Mouse (Mus musculus) left cerebral cortex, adult 18-20 months (tissue): ENCODE results near the gene Rbl1. TPM values are rescaled to one million over a fixed set of nuclear protein-coding genes. Genes with fewer than 3 reads are reported as not detected.

Source experiments
- DNase-seq, 2 experiments: peaks; one replicate each; pipeline ENCODE4 v3.0.0; 2021 to 2022; ENCODE audit warnings: low spot score in 2 of 2, mixed read lengths in 1 of 2
- total RNA-seq, 2 experiments: library from RNA; stranded (reverse); gene quantifications; 2 replicates each; pipeline ENCODE4 v1.2.3; 2021

Gene Rbl1
- total RNA-seq, 2 experiments from 2014 or later = 1.4 to 1.8 TPM

DNA sequence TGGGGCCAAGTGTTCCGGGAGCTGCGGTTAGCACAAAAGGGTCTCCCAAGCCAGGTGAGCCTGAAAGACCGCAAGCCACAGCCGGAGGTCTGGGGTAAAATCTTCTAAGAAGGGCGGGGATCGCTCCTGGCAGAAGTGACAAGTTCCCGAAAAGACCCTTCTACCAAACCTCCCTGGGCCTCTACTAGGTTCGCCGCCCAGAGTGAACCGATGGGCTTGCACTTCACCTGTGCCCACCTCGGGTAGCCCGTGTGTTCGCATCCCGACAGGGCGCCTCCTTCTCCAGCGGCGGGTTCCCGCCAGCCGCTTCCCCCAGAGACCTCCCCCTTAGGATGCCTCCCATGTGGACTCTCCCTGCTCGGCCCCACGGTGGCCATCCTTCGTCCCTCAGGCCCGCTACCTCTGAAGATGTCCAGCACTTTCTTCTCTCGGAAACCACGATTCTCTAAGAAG is 69.8 kb downstream of the Rbl1 start:
- peak in 1 of 2 experiments; percentile 4 for DNase-seq

DNA sequence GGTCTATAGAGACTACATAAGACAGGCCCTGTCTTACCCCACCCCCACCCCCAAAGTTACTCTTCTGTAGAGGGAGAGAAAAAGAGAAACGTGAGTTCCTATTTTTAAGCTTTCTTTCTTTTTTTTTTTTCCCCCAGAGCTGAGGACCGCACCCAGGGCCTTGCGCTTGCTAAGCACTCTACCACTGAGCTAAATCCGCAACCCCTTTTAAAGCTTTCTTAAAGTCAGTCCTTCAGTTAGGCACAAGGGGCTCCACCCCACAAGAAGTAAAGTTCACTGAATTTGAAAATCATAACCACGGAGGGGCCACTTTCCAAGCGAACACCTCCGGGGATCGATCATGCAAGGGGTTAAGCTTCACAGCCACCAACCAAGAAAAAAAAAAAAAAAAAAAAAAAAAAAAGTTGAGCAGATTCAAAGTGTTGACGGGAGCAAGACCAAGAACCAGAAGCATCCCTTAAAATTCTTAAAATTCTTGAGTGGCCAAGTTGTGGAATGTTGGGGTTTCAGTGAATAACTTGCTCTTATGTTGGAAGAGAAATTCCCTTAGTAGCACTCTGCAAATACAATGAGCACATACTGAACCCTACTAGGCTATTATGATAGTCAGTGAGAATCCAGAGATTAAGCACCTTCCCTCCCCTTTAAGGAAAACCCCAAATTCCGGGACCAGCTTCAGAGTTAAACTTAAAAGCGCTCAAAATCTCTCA is 70.4 kb downstream of the Rbl1 start:
- DNase-seq = no peak

DNA sequence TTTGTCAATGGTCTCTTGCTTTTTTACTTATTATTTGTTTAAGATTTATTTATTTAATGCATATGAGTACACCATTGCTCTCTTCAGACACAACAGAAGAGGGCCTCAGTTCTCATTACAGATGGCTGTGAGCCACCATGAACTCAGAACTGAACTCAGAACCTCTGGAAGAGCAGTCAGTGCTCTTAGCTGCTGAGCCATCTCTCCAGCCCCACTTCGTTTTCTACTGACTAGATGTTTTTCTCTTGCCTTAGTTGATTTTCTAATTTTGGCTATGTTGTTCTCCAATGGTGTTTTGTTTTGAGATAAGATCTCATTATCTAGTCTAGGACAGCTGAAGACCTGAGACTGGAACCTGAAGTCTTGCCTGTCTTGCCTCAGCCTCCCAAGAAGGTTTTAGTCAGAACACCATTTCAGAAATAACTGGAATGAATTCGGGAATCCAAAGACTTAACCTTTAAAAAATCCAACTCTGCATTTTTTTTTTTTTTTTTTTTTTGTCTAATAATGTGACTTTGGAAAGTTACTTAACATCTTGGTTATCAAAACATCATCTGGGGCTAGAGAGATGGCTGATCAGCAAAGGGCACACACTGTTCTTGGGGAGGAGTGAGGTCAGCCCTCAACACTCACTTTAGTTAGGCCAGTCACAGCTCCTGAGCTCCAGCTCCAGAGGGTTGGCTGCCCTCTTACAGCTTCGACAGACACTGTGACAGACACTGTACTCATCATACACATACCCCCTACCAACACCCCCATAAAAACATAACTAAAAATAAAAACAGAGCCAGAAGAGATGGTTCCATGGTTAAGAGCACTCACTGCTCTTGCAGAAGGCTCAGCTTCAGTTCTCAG is 71.4 kb downstream of the Rbl1 start:
- no peak for DNase-seq

DNA sequence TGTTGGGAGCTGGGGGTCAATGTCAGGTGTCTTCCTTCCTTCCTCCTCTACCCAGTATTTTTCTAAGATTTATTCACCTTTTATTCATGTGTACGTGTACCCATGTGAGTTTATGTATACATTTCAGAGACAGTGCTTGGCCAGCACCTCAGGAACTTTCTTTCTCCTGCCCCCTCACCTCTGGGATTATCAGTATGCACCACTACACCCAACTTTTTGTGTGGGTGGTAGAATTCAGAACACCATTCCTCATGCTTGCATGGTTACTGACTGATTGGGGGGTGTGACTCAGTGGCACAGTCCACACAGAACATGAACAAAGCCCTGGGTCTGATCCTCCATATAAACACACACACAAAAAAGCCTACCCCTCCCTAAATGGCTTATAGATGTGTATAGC is 72.2 kb downstream of the Rbl1 start:
- no peak for DNase-seq

DNA sequence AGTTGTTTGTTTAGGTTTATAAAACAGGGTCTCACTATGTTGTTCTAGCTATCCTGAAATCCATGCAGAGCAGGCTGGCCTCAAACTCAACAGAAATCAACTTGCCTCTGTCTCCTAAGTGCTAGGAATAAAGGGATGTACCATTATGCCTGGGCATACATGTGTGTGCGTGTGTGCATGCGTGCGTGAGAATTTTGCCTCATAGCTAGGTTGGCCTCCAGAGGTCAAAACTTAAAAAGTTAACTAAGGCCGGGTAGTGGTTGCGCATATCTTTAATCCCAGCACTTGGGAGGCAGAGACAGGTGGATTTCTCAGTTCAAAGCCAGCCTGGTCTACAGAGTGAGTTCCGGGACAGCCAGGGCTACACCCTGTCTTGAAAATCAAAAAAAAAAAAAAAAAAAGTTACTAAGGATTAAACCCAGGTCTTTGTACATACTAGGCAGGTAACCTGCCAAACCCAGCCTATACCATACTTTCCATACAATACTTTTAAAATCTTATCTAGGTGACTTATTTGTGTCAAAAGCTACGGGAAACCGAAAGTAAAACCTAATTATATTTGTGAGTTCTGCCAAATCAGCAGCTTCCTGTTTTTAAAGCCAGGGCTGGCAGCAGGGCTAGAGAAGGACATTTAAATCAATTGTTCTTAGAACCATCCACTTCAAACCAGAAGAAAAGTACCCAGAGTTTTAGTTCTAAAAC is 73.4 kb downstream of the Rbl1 start:
- DNase-seq = no peak

DNA sequence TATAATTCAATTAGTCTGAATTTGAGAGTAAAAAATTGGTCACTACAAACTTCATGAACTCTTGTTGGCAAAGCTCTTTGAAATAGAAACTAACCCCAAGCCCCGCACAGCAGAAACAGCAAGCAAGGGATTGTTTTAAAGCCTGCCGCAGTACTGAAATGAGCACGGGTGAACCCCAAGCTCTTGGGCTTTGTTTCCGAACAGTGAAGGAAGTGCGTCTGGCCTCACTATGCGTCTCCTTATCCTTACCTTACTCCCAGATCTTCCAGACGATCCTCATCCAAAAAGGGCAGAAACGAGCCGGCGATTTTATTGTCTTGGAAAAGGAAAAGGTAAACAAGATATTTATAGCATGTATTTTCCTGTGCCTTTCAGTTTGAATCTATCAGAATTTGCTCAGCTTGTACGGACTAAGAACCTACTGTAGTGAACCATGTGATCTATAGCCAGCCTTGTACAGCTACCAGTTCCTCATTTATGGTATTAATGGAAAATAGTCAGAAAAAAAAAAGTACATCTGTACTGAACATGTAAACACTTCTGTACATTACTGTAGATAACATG is 74.7 kb downstream of the Rbl1 start:
- no peak for DNase-seq

DNA sequence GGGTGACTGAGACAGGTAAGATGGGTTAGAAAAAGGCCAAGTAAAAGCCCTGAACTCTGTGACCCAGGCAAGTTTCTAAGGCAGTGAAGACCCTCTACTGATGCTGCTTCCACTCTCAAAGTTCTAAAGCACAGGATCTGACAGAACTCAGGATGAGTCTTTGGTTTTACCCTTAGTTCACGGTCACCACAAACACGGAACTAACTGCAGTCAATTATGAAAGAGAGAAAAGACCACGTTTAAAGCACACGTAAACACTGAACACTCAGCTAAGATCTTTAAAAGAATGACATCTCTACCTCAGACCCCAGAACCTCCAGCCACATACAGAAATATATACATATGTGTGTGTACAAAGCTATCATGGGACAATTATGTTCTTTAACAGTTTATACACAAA is 75.2 kb downstream of the Rbl1 start:
- no peak for DNase-seq

DNA sequence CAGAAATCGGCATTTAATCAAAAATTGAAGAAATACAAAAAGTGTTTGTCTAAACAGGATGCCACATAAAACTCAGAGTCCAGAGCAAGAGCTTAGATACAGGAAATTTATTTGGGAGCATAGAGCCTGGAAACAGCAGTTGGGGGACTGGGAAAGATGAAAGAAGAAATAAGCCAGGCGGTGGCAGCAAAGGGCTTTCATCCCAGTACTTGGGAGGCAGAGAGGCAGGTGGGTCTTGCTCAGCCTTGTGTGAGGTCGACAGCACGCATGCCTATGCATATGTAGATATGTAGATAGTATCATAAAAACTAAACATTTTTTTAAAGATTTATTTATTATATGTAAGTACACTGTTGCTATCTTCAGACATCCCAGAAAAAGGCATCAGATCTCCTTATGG is 76.3 kb downstream of the Rbl1 start:
- no peak for DNase-seq

DNA sequence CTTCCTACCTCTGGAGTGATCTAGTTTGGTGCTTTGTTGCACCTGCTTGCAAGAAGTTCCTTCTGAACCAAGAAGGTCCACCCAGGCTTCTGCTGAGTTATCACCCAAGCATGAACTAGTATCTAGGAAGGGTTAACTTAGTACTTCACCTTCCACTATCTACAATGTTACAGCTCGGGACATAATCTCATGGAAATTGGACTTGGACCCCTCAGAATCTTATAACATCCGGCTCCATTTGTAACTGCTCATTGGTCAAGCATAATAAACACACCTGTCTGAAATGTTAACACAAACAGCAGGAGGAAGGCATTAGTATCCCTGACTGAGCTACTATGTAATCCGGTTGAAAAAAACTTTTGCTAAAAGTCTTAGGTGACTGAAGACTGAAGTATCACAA is 77.0 kb downstream of the Rbl1 start:
- no peak for DNase-seq

DNA sequence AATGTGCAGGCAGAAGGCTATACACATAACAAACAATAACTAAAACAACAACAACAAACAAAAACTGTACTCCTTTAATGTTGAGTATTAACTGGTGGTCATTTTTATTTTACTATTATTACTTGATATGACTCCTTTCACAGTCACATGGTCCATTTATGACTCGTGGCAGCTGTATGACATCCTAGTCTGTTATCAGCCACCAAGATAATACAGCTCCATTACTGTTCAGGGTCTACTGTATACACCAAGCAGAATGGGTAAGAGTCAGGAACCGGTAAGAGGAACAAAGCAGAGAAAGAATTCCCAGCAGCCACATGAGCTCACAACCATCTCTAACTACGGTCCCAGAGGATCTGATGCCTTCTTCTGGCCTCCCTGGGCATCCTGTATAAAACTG is 79.1 kb downstream of the Rbl1 start:
- no peak for DNase-seq

DNA sequence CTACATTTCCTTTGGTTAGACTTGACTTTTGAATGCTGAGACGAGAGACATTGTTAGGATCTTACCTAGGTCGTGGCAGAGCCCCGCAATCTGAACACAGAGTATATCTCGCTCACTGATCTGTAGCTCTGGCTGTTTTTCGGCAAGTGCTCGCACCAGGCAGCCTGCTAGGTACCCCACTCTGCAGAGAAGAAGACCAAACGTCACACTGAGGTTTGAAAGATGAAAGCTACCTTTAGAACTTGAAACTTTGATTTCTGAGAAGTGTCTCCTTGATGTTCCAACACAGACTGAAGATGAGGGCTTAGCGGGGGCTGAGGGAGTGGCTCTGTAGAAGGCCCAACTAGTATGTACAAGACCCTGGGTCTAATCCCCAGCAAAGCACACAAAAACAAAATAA is 82.6 kb downstream of the Rbl1 start:
- DNase-seq = no peak

DNA sequence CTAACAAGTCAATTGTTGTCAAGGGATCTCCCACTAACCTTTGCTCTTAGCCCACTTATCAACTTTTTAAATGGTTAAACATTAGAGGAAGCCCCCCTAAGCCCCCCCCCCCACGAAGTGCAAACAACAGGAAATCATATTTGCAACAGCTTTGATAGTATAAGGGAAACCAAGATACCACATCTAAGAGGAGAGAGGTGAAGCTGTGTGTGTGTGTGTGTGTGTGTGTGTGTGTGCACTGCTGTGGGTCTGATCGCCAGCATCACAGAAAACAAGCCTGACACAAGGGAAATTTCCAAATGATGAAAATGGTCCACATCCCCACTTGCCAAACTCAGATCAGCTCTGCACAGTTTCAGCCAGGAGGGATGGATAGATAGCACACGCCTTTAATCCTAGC is 85.3 kb downstream of the Rbl1 start:
- DNase-seq = no peak

DNA sequence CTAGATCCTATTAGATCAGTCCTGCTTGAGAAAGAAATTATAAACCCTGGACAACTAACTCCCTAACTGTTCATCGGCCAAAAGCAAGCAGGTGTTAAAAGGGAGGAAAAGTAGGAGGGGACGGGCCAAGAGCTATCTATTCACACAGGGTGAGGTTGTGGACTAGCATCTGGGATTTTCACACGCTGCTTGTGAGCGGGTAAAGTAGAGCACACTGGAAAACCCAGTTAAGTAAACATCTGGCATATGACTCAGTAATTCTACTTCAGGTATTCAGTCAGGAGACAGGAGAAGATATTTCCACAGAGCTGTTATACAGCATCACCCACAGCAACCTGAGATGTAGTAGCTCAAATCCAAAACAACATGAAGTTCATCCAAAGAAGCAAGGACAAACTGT is 85.8 kb downstream of the Rbl1 start:
- DNase-seq = no peak

DNA sequence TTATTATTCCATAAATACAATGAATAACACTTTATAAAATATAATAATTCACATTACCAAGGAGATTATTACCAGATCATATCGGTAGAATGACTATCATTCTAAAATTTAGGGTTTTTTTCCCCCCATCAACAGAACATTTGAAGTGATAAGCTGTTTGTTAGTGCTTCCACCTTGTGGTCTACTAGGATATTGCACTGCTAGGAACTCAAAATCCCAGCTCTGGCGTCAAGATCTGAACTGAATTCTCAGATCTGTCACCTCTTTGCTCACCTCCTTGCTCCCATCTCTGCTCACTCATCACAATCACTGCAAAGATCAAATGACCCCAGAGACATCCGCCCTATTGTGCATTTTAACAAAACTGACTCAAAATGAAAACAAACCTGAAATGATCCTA is 87.4 kb downstream of the Rbl1 start:
- DNase-seq = peak in 1 of 2 experiments; percentile 34

DNA sequence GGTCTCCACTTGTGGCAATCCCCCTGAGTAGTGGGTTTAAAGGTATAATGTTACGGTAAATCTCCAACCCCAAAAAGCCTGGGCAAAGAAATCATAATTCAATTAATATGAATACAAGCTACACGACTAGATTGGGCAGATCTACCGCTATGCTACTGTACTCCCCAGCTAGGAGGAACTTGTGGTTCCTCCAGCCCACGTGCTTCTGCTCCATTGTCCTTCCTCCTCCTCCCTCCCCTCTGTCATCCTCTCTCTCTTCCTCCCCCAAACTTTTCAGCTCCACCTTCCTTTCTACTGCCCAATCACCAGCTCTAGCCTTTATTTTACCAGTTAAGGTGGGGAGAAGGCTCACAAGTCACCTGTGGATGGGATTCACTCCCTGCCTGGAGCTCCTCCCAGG is 96.1 kb downstream of the Rbl1 start:
- no peak for DNase-seq

DNA sequence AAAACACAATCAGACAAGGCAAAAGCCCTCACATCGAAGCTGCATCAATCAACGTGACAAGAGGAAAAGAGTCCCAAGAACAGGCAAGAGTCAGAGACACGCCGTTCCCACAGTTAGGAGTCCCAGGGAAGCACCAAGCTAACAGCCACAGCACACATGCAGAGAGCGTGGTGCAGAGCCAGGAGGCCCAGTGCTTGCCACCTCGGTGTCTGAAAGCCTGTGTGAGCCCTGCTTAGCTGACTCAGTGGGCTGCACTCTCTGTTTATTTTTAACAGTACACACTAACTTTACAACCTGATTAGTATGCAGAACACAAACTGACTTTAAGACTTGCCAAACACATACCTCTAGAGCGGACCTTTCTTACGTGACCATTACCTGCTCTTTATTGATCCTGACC is 99.9 kb downstream of the Rbl1 start:
- no peak for DNase-seq

DNA sequence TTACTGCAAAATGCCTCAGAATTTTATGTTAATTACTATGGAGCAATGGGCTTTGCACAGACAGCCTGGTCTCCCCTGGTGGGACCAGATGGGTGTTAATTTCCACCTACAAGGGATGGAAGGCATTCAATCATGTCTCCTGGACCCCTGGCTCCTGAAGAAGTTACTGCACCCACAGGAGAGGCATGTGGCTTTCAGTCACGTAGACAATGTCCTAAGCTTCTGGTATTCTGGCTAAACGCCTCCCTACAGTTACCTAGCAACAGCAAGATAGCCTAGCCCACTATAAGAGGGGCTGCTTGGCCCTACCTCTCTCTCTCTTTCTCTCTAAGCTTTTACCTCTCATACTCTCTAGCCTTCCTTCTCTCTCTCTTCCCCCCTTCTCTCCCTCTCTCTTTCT is 102.1 kb downstream of the Rbl1 start:
- DNase-seq = no peak

DNA sequence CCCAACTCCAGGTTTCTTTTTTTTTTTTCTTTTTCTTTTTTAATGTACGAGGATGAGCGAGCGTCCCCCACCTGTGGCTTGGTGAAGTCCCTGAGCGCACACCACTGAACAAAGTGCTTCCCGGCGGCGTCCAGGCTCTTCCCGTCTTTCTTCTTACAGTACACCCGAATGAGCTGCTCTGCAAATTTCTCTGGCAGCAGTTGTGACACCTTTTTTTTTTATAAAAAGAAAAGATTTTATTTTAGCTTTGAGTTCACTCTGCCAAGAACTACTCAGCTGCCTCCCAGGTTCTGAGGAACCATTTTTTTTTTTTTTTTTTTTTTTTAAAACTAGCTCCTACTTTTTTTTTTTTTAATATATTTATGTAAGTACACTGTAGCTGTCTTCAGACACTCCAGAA is 102.7 kb downstream of the Rbl1 start:
- DNase-seq = no peak

DNA sequence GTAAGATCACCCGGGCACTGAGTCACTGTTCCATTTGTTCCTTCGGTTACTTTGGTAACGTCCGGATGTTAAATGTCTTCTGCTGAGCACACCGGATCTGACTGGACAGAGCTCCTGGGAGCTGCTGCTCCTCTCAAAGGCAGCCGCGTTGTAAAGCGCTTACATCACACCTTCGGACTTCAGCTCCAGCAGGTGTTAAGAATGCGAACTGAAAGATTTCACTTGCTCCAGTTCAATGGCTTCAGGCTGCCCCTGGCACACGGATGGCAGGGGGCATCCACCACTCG is 104.1 kb downstream of the Rbl1 start:
- no peak for DNase-seq

DNA sequence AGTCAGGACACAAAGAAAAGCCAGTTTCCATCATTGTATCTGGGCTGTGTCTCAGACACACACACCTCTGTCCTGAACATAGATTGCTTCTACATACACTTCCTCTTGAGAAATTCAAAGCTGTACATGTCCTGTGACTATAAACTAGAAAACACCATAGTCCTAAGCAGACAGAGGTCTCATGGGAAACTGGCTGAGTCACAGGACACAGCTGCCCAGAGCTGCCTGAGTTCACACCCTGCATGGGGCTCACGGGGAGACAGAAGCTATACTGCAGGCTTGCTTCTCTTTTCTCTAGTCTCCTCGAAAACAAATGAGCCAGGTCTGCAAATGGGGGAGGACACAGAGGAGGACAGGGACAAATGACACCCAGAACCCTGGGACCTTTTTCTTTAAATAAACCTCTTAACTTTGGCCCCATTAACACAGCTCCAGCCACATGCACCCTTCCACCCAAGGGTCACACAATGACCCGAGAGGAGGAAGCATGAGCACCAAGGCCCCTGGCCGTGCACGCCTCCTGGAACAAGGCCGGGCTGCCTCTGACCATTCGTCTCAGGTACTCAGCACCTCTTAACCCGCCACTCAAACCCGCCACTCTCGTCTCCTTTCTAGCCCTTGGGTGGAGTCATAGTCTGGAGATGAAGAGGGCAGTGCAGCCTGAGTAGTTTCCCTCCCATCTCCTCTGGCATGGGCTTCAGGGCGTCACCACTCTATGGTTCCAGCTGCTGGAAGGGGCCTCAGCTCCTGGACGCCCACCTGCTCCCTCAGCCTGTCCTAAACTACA is 104.6 kb downstream of the Rbl1 start:
- DNase-seq = no peak
